Mouse (Mus musculus) kidney, adult 2 months (tissue): ENCODE results near the gene Sh2d1a. TPM values are rescaled to one million over a fixed set of nuclear protein-coding genes. Genes with fewer than 3 reads are reported as not detected.
A peak's percentile ranks its signal among the peaks of the same experiment; 100 is the strongest.

Source experiments
- DNase-seq: peaks from one replicate; pipeline ENCODE4 v3.0.0; 2021
- H3K27ac ChIP-seq: fragments of 200-500 bp; 2 replicates; pipeline ENCODE4 v1.5.1; 2012; ENCODE audit warnings: low read depth, low read length, control low read depth, inconsistent platforms; ENCODE audit not compliant: insufficient read depth
- H3K27me3 ChIP-seq: fragments of 200-500 bp; replicated peaks from 2 replicates; pipeline ENCODE4 v1.6.1; 2012; ENCODE audit warnings: mild to moderate bottlenecking, moderate library complexity, low read length, inconsistent platforms; ENCODE audit not compliant: control insufficient read depth, insufficient read depth
- H3K36me3 ChIP-seq: fragments of 200-500 bp; 2 replicates; pipeline ENCODE4 v1.6.1; 2012; ENCODE audit warnings: mild to moderate bottlenecking, moderate library complexity, low read length, inconsistent platforms; ENCODE audit not compliant: control insufficient read depth, insufficient read depth
- H3K4me1 ChIP-seq: fragments of 200-500 bp; 2 replicates; pipeline ENCODE4 v1.6.1; 2011; ENCODE audit warnings: low read length; ENCODE audit not compliant: control insufficient read depth, insufficient read depth
- H3K4me3 ChIP-seq: fragments of 200-500 bp; 2 replicates; pipeline ENCODE4 v1.5.1; 2011; ENCODE audit warnings: mild to moderate bottlenecking, low read depth, low read length, control low read depth; ENCODE audit not compliant: insufficient read depth
- CTCF ChIP-seq: fragments of 200-500 bp; conservative IDR thresholded peaks from 2 replicates; pipeline ENCODE4 v1.5.1; 2011; ENCODE audit warnings: low read depth, mild to moderate bottlenecking, control low read depth, low read length, moderate library complexity, mixed read lengths; ENCODE audit not compliant: insufficient read depth, insufficient read length
- POLR2A ChIP-seq: fragments of 200-500 bp; IDR thresholded peaks from one replicate; pipeline ENCODE4 v1.6.1; 2011; ENCODE audit warnings: low read depth, low read length, control low read depth
- WGBS: fragments of 180-500 bp; shearing (Covaris S2); methylation state at CpG from one replicate; pipeline ENCODE4 v1.1.7; 2018; 5-methylcytosine and 5-hydroxymethylcytosine counted together
- polyA plus RNA-seq: library from polyadenylated mRNA; depleted of rRNA; stranded (reverse); fragments of >200 nt; gene quantifications from 2 replicates; pipeline ENCODE4 v1.2.3, GENCODE M21; 2012; rRNA removed

Gene Sh2d1a
- polyA plus RNA-seq, 1 experiment = 0.33 TPM

- WGBS = 22% methylated on average over 7 of the region's 7 CpGs
- H3K4me3 ChIP-seq = no peak overlapping the region
- H3K4me1 ChIP-seq = no peaks in the 10 kb centered on the region
- H3K36me3 ChIP-seq = no peaks in the 10 kb centered on the region
- peak; percentile 27 for DNase-seq
- peak; percentile 59 for TF ChIP-seq CTCF
- TF ChIP-seq POLR2A = no peak
- no peak overlapping the region for H3K27ac ChIP-seq
- no peaks in the 10 kb centered on the region for H3K27me3 ChIP-seq
Observed at GRCm38 (mm10) chrX:42557284-42557683, 55.0 kb downstream of the Sh2d1a start.

GRCm38 (mm10) chrX:42558683-42559082, 56.4 kb downstream of the Sh2d1a start:
- no peak overlapping the region for H3K27ac ChIP-seq

More at GRCm38 (mm10) chrX:42558683-42559082, 56.4 kb downstream of the Sh2d1a start:
- DNase-seq = no peak
- Histone ChIP-seq H3K4me1 (no peaks in the 10 kb centered on the region), H3K36me3 (no peaks in the 10 kb centered on the region), H3K4me3 (no peak overlapping the region), H3K27me3 (no peaks in the 10 kb centered on the region)
- WGBS = 56% methylated on average over 4 of the region's 4 CpGs
- TF ChIP-seq CTCF (no peak), POLR2A (no peak)

Other genes starting within 250 kb of the Sh2d1a start
- not detected in 2 replicates for gene Tex13c2, start 12.8 kb upstream of the Sh2d1a start, polyA plus RNA-seq